Mouse (Mus musculus): ENCODE measurements around the gene Ccdc33. TPM values are rescaled to one million over a fixed set of nuclear protein-coding genes. Genes with fewer than 3 reads are reported as not detected.

The Ccdc33 gene
- total RNA-seq, 4 experiments from 2014 or later, result 0.87 to 2.0 (median 1.3) TPM

DNA sequence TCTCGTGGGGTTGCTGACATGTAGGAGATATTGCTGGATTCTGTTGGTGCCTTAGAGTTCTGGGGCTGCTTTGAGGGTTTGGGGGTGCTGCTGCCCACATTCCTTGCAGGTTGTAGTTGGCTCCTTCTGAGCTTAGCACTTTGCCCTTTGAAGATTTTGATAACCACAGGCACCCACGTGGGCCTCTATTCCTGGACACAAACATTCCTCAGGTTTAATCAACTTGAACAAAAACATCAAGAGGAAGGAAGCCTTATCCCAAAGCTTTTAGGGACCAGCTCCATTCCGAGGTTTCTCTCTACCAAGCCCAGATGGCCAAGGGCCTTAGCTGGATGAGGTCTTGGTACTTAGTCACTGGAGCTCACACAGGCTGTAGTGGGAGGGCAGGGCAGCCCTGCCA lies 12.3 kb upstream of the Ccdc33 start:
- no peak for DNase-seq (ENCODE audit: low spot score in 2 of 2)

DNA sequence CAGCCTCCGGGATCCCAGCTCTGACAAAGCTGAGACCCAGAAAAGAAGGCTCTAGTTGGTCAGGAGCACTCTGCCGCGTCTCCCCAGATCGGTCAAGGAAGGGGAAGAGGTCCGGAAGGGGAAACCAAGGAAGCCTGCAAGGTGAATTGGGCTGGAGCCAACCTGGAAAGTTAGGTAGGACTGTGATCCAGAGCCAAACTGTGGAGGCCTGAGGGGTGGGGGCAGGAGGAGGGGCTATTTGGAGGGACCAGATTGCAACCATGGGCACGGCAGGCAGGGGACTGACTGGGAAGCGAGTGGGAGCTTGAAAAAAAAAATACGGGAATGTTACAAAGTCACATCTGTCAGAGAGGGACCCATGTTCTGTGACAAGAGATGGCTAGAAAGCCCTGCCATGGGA lies 10.9 kb upstream of the Ccdc33 start:
- no peak for DNase-seq (ENCODE audit: low spot score in 2 of 2)

DNA sequence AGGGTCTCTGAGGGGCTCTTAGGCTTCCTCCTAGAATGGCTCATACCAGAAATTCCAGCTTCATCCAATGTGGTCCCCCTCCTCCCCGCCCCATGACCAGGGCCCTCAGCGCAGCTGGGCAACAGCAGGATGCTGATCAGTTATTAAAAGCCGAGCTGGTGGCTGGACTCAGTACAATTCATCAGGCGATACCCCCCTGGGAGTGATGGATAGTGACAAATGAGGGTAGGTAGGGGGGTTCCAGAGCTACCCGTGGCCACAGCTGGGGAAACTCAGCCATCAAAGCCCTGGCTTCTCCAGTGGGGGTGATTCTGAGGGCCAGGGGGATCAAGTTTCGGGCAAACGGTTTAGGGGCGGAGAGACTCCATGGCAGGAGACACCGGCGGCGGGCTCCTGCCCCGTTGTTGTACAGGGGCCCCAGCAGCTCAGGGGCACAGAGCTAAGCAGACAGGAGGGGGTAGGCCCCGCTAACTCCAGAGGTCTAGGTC lies 10.3 kb upstream of the Ccdc33 start:
- no peak for DNase-seq (ENCODE audit: low spot score in 2 of 2)

GRCm38 (mm10) chr9:58125811-58126210 lies 7.2 kb upstream of the Ccdc33 start:
- no peak for DNase-seq (ENCODE audit: low spot score in 2 of 2)

DNA sequence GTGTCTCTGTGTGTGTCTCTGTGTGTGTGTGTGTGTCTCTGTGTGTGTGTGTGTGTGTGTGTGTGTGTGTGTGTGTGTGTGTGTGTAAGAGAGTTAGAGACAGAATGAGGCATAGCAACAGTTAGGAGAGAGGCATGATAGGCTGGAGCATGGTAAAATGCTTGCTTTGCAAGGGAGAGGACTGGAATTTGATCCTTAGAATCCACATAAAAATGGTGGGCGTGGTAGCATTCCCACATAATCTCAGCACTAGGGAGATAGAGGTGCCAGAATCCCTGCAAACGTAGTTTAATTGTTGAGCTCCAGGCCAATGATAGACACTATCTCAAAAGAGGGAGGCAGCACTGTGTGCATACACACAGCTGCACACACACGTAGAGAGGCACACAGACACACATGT lies 6.5 kb upstream of the Ccdc33 start:
- DNase-seq (ENCODE audit: low spot score in 2 of 2), result no peak

GRCm38 (mm10) chr9:58116024-58116651 lies 2.5 kb downstream of the Ccdc33 start:
- DNase-seq (ENCODE audit: low spot score in 2 of 2), result no peak

DNA sequence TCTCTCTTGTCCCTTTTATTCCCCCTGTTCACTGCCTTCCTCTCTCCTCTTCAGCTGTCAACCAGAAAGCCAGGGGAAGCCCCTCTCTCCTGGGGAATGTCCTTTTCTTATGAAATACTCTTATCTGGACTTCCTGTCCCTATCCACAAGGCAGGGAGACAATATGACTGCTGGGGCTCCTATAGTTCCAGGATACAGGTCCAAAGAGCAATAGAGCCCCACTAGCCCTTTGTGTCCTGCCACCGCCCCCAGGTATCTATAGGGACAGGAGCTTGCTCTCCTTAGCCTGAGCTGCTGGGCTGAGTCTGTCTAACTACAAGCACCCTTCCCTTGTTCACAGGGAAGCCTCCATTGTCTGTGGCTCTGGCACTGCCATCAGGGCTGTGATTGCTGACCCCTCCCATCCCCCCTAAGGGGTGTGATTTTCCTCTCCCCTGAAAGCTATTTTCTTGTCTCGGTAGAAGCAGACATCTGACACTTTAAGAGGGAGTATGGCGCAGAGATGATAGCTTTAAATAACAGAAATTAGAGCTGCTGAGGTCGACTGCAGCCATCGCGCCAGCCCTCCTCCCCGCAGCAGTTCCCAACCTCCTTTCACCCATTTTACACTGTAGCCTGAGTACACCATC lies 3.2 kb downstream of the Ccdc33 start:
- no peak for DNase-seq (ENCODE audit: low spot score in 2 of 2)

DNA sequence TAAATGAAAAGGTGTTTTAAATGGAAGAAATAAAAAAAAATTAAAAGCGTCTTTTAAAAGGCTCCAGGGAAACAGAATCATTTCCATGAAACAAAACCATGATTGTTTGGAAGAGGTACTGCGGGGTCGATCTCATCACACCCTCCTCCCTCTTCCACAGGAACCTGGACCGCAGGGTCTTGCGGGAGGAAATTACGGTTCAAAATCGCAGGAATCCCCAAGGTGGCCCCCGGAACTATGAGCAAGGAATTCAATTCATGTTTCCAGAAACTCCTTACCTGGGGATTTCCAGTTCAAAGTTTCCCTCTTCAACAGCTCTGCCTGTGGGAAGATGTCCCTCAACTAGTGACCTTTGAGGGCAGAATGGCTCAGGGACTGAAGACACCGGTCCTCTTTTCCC lies 4.6 kb downstream of the Ccdc33 start:
- DNase-seq (ENCODE audit: low spot score in 2 of 2), result no peak

- no peak for DNase-seq (ENCODE audit: low spot score in 2 of 2)
These were observed 5.2 kb downstream of the Ccdc33 start for GRCm38 (mm10) chr9:58113279-58113884.

- DNase-seq (ENCODE audit: low spot score in 2 of 2), result no peak
These were observed 5.8 kb downstream of the Ccdc33 start for GRCm38 (mm10) chr9:58112866-58113278.

DNA sequence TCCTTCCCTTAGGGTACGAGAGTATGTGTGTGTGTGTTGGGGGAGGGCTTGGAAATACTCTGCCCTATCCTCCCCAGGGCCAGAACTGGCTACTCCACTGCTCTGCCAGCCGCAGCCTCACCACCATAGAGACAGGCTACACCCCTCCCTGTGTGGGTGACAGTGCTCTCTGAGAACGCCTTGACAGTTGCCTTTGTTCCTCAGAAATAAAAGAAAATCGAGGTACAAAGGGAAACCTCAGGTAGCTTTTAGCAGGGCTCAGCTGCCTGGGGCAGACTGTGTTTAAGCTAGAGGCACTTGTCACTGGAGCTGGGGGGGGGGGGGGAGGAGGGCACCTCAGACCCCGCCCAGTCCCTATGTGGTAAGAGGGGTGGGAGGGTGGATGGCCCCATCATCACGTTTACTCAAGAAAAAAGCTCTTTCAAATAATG lies 6.3 kb downstream of the Ccdc33 start:
- DNase-seq (ENCODE audit: low spot score in 2 of 2), result no peak

DNA sequence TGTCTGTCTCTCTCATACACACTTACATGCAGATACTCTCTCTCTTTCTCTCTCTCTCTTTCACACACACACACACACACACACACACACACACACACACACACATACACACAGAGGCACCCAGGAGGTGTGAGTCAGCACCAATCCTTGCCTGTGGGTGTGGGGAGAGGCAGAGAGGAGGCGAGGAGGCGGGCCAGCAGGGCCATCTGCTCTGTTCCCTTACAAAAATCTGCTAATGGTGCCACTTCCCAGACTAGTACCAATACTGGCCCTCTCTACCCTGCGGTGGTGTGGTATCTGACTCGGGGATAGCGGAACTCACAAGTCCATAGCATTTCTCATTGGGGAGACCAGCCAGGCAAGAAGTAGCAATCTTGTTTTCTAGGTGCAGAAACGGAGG lies 7.2 kb downstream of the Ccdc33 start:
- DNase-seq (ENCODE audit: low spot score in 2 of 2), result peak; percentile 84 to 89

DNA sequence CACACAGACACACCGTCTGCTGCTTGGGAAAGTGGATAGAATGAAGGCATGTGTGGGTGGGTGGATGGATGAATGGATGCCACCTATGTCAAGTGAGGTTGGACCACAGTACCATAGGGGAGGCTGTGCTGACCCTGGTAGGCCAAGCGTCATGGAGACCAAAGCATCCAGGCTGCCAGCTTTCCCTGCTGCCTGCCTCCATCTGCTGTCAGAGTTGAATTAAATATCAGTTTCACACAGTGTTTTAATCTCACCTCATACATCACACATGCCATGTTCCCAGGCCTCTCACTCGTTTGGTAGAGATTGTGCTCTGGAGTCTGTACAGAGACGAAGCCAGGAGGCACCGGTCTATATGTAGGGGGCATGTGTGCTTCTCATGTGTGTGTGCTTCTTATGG lies 7.8 kb downstream of the Ccdc33 start:
- no peak for DNase-seq (ENCODE audit: low spot score in 2 of 2)

- DNase-seq (ENCODE audit: low spot score in 2 of 2), result no peak
These were observed 11.1 kb downstream of the Ccdc33 start for GRCm38 (mm10) chr9:58107494-58107893.

GRCm38 (mm10) chr9:58105595-58106169 lies 12.9 kb downstream of the Ccdc33 start:
- DNase-seq (ENCODE audit: low spot score in 2 of 2), result no peak

- no peak for DNase-seq (ENCODE audit: low spot score in 2 of 2)
These were observed 15.0 kb downstream of the Ccdc33 start for GRCm38 (mm10) chr9:58103647-58104046.

DNA sequence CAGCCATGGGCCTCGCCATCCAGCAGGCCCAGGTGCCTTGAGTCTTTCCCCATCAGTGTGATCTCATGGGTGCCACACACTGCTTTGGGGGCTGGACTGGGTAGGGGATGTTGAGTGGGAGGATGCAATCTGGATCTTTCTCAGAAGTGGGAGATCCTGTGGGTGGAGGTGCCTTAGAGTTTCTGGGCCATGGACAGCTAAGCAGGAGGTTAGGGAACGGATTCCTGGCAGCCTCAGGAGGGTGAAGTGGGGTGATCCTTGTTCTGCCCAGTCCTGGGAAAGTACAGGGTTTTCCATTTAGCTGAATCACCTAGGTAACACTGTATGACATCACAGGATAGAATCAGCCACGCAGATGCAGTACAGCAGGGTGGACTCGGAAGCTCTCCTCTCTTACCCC lies 16.6 kb downstream of the Ccdc33 start:
- DNase-seq (ENCODE audit: low spot score in 2 of 2), result peak; percentile 52 to 67

- no peak for DNase-seq (ENCODE audit: low spot score in 2 of 2)
These were observed 18.6 kb downstream of the Ccdc33 start for GRCm38 (mm10) chr9:58099836-58100565.

- DNase-seq (ENCODE audit: low spot score in 2 of 2), result peak; percentile 64 to 72
These were observed 21.9 kb downstream of the Ccdc33 start for GRCm38 (mm10) chr9:58096629-58097301.

DNA sequence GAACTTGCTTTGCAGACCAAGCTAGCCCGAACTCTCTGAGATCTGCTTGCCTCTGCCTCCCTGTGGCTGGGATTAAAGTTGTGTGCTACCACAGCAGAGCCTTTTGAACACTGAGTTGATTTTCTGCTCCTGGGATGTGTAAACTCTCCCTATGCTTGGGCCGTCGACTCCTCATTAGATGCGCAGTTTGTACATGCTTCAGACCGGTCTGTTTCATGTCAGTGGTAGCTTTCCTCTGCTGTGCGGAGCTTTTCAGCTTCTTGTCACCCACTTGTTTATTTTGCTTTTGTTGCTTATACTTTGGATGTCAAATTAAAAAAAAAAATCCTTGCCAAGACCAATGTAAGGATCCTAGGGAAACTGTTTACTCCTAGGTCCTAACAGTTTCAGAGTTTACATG lies 22.6 kb downstream of the Ccdc33 start:
- DNase-seq (ENCODE audit: low spot score in 2 of 2), result no peak

DNA sequence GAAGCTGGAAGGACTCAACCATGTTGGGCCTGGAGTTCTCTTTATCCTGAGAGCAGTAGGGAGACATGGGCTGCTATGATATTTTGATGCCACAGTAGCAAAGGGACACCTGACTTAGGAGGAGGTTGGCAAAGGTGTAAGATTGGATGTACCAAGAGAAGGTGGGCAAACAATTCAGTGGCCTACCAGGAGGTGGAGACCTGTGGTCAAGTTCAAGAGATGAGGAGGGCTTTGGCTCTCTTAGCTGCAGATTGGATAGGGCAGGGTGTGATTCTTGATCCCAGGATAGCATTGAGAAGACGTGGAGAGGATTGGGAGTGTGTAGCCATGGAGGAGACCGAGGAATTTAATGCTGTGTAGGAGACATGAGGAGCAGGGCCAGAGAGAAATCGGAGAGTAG lies 24.8 kb downstream of the Ccdc33 start:
- no peak for DNase-seq (ENCODE audit: low spot score in 2 of 2)
